Mouse (Mus musculus) MEL (cell line): ENCODE measurements around the gene Hectd1.

Experiments
- CTCF ChIP-seq, 3 experiments: IDR thresholded peaks in 2 of 3; conservative IDR thresholded peaks in 1 of 3; 2 replicates each; pipeline ENCODE4 v1.5.1; 2011 to 2012; ENCODE audit warnings: low read length in 3 of 3, low read depth in 2 of 3, mild to moderate bottlenecking in 2 of 3, improper control_type of control experiment in 1 of 3, inconsistent platforms in 1 of 3, mixed read lengths in 1 of 3, moderate library complexity in 1 of 3; ENCODE audit not compliant: control insufficient read depth in 1 of 3, insufficient read depth in 1 of 3, poor library complexity in 1 of 3, severe bottlenecking in 1 of 3
- EP300 ChIP-seq, 2 experiments: IDR thresholded peaks; 2 replicates each; pipeline ENCODE4 v1.6.1; 2011; ENCODE audit warnings: improper control_type of control experiment in 2 of 2, low read length in 2 of 2, low read depth in 1 of 2, mild to moderate bottlenecking in 1 of 2
- GATA1 ChIP-seq: IDR thresholded peaks from 2 replicates; pipeline ENCODE4 v1.6.1; 2011; ENCODE audit warnings: low read depth, low read length, improper control_type of control experiment

GRCm38 (mm10) chr12:51712685-51713084 is 116.7 kb downstream of the Hectd1 start:
- no peak for TF ChIP-seq EP300 (IDR thresholded peaks at IDR 0.05; ENCODE audit: low read depth in 1 of 2, low read length in 2 of 2)
- TF ChIP-seq CTCF (IDR thresholded peaks at IDR 0.05 in 2 of 3, conservative IDR thresholded peaks at IDR 0.05 in 1 of 3; ENCODE audit: control insufficient read depth in 1 of 3, insufficient read depth in 1 of 3, low read depth in 2 of 3, low read length in 3 of 3, poor library complexity in 1 of 3, severe bottlenecking in 1 of 3): no peak
- TF ChIP-seq GATA1: no peak
